Mouse (Mus musculus): ENCODE results near the gene Kars. TPM values are rescaled to one million over a fixed set of nuclear protein-coding genes. Genes with fewer than 3 reads are reported as not detected.

The Kars gene
- polyA plus RNA-seq, 1 experiment = 325 TPM

DNA sequence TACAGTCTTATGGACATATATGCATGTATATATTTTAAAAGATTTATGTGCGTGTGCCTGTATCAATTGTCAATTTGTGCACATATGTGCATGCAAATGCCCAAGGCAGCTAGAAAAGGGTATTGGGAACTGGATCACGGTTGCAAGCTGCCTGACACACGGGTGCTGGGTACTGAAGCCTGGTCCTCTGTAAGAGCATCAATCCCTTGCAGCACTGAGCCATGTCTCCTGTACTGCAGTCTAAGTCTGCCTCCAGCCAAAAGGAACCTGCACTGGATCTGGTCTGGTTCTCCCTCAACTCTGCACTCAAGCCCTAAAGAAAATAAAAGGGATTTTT is 18.5 kb downstream of the Kars start:
- Histone ChIP-seq H3K27ac (ENCODE audit: insufficient read depth, low read length) (no peak overlapping the region), H3K27me3 (ENCODE audit: control insufficient read depth, insufficient read depth, low read length, poor library complexity, severe bottlenecking) (no peaks in the 10 kb centered on the region), H3K36me3 (ENCODE audit: control insufficient read depth, insufficient read depth, low read length, poor library complexity, severe bottlenecking) (peaks cover 59% of the 10 kb centered on the region), H3K4me1 (ENCODE audit: control insufficient read depth, insufficient read depth, low read length) (no peaks in the 10 kb centered on the region), H3K9ac (ENCODE audit: low read depth, poor library complexity, severe bottlenecking) (no peak overlapping the region), H3K9me3 (replicated peaks; ENCODE audit: control insufficient read depth, insufficient read depth, low read length, poor library complexity, severe bottlenecking) (no peaks in the 10 kb centered on the region), H3K4me3 (ENCODE audit: low read depth, low read length) (no peak overlapping the region)
- TF ChIP-seq POLR2A (IDR thresholded peaks at IDR 0.05; ENCODE audit: insufficient read depth, low read length) (no peak), EP300 (IDR thresholded peaks at IDR 0.05; ENCODE audit: insufficient read depth, low read depth, low read length) (no peak), CTCF (IDR thresholded peaks at IDR 0.05; ENCODE audit: low read depth, low read length) (no peak)

- H3K27me3 ChIP-seq (ENCODE audit: control insufficient read depth, insufficient read depth, low read length, poor library complexity, severe bottlenecking) = no peaks in the 10 kb centered on the region
- no peak within 1 kb of the TSS for H3K27ac ChIP-seq (ENCODE audit: insufficient read depth, low read length)
- TF ChIP-seq EP300 (IDR thresholded peaks at IDR 0.05; ENCODE audit: insufficient read depth, low read depth, low read length) (no peak), CTCF (IDR thresholded peaks at IDR 0.05; ENCODE audit: low read depth, low read length) (no peak), POLR2A (IDR thresholded peaks at IDR 0.05; ENCODE audit: insufficient read depth, low read length) (no peak)
- peak within 1 kb of the TSS; percentile 73 for H3K9ac ChIP-seq (ENCODE audit: low read depth, poor library complexity, severe bottlenecking)
- H3K9me3 ChIP-seq (replicated peaks; ENCODE audit: control insufficient read depth, insufficient read depth, low read length, poor library complexity, severe bottlenecking) = no peaks in the 10 kb centered on the region
- H3K4me3 ChIP-seq (ENCODE audit: low read depth, low read length) = peak within 1 kb of the TSS; percentile 87
- no peaks in the 10 kb centered on the region for H3K4me1 ChIP-seq (ENCODE audit: control insufficient read depth, insufficient read depth, low read length)
- peaks cover 59% of the 10 kb centered on the region for H3K36me3 ChIP-seq (ENCODE audit: control insufficient read depth, insufficient read depth, low read length, poor library complexity, severe bottlenecking)
Measured at GRCm38 (mm10) chr8:111992013-111992702, 19.0 kb downstream of the Kars start, which contains the start of gene Adat1. Gene Adat1, minus strand, starts transcription at chr8:111992302.

GRCm38 (mm10) chr8:111991278-111991677 is 19.8 kb downstream of the Kars start:
- no peaks in the 10 kb centered on the region for H3K27me3 ChIP-seq (ENCODE audit: control insufficient read depth, insufficient read depth, low read length, poor library complexity, severe bottlenecking)
- TF ChIP-seq EP300 (IDR thresholded peaks at IDR 0.05; ENCODE audit: insufficient read depth, low read depth, low read length) = no peak
- TF ChIP-seq POLR2A (IDR thresholded peaks at IDR 0.05; ENCODE audit: insufficient read depth, low read length) = no peak
- no peak for TF ChIP-seq CTCF (IDR thresholded peaks at IDR 0.05; ENCODE audit: low read depth, low read length)
- H3K4me3 ChIP-seq (ENCODE audit: low read depth, low read length) = no peak overlapping the region
- no peak overlapping the region for H3K27ac ChIP-seq (ENCODE audit: insufficient read depth, low read length)
- H3K4me1 ChIP-seq (ENCODE audit: control insufficient read depth, insufficient read depth, low read length) = no peaks in the 10 kb centered on the region
- H3K9ac ChIP-seq (ENCODE audit: low read depth, poor library complexity, severe bottlenecking) = peak overlapping the region; percentile 73
- no peaks in the 10 kb centered on the region for H3K9me3 ChIP-seq (replicated peaks; ENCODE audit: control insufficient read depth, insufficient read depth, low read length, poor library complexity, severe bottlenecking)
- H3K36me3 ChIP-seq (ENCODE audit: control insufficient read depth, insufficient read depth, low read length, poor library complexity, severe bottlenecking) = peaks cover 58% of the 10 kb centered on the region

DNA sequence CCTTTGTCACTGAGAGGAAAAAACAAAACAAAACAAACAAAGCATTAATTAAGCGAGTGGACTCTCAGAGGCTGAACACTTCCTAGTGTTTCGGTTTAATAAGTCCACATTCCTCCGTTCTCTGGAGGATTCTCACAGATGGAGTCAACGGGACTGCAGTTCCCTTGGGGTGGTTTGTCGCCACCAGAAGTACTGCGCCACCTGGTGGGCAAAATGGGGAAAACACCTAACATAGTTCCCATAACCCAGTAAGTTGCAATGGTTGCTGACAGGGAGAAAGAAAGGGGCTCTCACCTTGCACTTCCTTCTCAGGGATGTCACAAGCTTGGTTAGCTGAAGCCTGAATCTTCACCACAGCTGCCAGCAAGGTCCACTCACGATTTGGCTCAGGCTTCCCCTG is 21.2 kb downstream of the Kars start:
- Histone ChIP-seq H3K4me1 (ENCODE audit: control insufficient read depth, insufficient read depth, low read length) (no peaks in the 10 kb centered on the region), H3K36me3 (ENCODE audit: control insufficient read depth, insufficient read depth, low read length, poor library complexity, severe bottlenecking) (peaks cover 59% of the 10 kb centered on the region), H3K27ac (ENCODE audit: insufficient read depth, low read length) (no peak overlapping the region), H3K4me3 (ENCODE audit: low read depth, low read length) (no peak overlapping the region), H3K9me3 (replicated peaks; ENCODE audit: control insufficient read depth, insufficient read depth, low read length, poor library complexity, severe bottlenecking) (no peaks in the 10 kb centered on the region), H3K27me3 (ENCODE audit: control insufficient read depth, insufficient read depth, low read length, poor library complexity, severe bottlenecking) (no peaks in the 10 kb centered on the region), H3K9ac (ENCODE audit: low read depth, poor library complexity, severe bottlenecking) (no peak overlapping the region)
- no peak for TF ChIP-seq EP300 (IDR thresholded peaks at IDR 0.05; ENCODE audit: insufficient read depth, low read depth, low read length)
- peak; percentile 91 for TF ChIP-seq CTCF (IDR thresholded peaks at IDR 0.05; ENCODE audit: low read depth, low read length)

GRCm38 (mm10) chr8:111984511-111984910 is 26.6 kb downstream of the Kars start:
- Histone ChIP-seq H3K4me3 (ENCODE audit: low read depth, low read length) (no peak overlapping the region), H3K36me3 (ENCODE audit: control insufficient read depth, insufficient read depth, low read length, poor library complexity, severe bottlenecking) (peaks cover 72% of the 10 kb centered on the region), H3K27me3 (ENCODE audit: control insufficient read depth, insufficient read depth, low read length, poor library complexity, severe bottlenecking) (no peaks in the 10 kb centered on the region), H3K4me1 (ENCODE audit: control insufficient read depth, insufficient read depth, low read length) (no peaks in the 10 kb centered on the region), H3K9ac (ENCODE audit: low read depth, poor library complexity, severe bottlenecking) (no peak overlapping the region), H3K27ac (ENCODE audit: insufficient read depth, low read length) (no peak overlapping the region), H3K9me3 (replicated peaks; ENCODE audit: control insufficient read depth, insufficient read depth, low read length, poor library complexity, severe bottlenecking) (no peaks in the 10 kb centered on the region)
- TF ChIP-seq EP300 (IDR thresholded peaks at IDR 0.05; ENCODE audit: insufficient read depth, low read depth, low read length) (no peak), CTCF (IDR thresholded peaks at IDR 0.05; ENCODE audit: low read depth, low read length) (no peak), POLR2A (IDR thresholded peaks at IDR 0.05; ENCODE audit: insufficient read depth, low read length) (no peak)

DNA sequence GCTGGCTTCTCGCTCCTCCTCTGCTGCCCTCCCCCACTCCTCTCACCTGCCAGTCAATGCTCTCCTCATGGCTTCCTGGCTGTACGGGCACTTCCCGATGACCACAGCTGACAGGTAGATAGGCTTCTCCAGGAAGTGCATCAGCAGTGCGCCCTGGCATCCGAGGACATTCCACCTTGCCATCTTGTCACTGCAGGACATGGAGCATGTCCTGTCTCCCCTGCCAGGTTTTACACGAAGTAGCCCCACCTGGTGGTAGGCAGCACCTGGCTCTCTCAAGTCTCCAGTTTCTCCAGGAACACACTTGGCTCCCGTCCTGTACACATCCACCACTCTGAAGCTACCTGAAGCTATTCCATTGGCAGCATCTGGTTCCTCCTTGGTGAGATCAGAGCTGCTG is 29.0 kb downstream of the Kars start:
- Histone ChIP-seq H3K36me3 (ENCODE audit: control insufficient read depth, insufficient read depth, low read length, poor library complexity, severe bottlenecking) (peaks cover 64% of the 10 kb centered on the region), H3K4me3 (ENCODE audit: low read depth, low read length) (no peak overlapping the region), H3K9ac (ENCODE audit: low read depth, poor library complexity, severe bottlenecking) (no peak overlapping the region), H3K9me3 (replicated peaks; ENCODE audit: control insufficient read depth, insufficient read depth, low read length, poor library complexity, severe bottlenecking) (no peaks in the 10 kb centered on the region), H3K27ac (ENCODE audit: insufficient read depth, low read length) (no peak overlapping the region), H3K4me1 (ENCODE audit: control insufficient read depth, insufficient read depth, low read length) (no peaks in the 10 kb centered on the region), H3K27me3 (ENCODE audit: control insufficient read depth, insufficient read depth, low read length, poor library complexity, severe bottlenecking) (no peaks in the 10 kb centered on the region)
- TF ChIP-seq CTCF (IDR thresholded peaks at IDR 0.05; ENCODE audit: low read depth, low read length) = peak; percentile 84
- TF ChIP-seq POLR2A (IDR thresholded peaks at IDR 0.05; ENCODE audit: insufficient read depth, low read length) = no peak
- TF ChIP-seq EP300 (IDR thresholded peaks at IDR 0.05; ENCODE audit: insufficient read depth, low read depth, low read length) = no peak

Data from ES-Bruce4 (cell line).